Mouse (Mus musculus) embryonic facial prominence, embryonic 14.5 days (tissue): ENCODE results near the gene Slc35e1. TPM values are rescaled to one million over a fixed set of nuclear protein-coding genes. Genes with fewer than 3 reads are reported as not detected.

Experiments used
- ATAC-seq: fragments of 200-750 bp; cut with Nextera tagmentation; 2 replicates; pipeline ENCODE4 v1.8.0; 2017; ENCODE audit warnings: low read depth, moderate number of reproducible peaks, moderate TSS enrichment
- DNase-seq: peaks from one replicate; pipeline ENCODE4 v3.0.0-alpha.2; 2015; ENCODE audit warnings: low spot score
- H3K27ac ChIP-seq: fragments of 300-500 bp; sonication (generic); replicated peaks from 2 replicates; pipeline ENCODE4 v1.5.1; 2014; ENCODE audit warnings: low read depth, mild to moderate bottlenecking, low read length, moderate library complexity
- H3K27me3 ChIP-seq: fragments of 300-500 bp; sonication (generic); replicated peaks from 2 replicates; pipeline ENCODE4 v1.6.1; 2014; ENCODE audit warnings: low read length; ENCODE audit not compliant: control insufficient read depth, insufficient read depth
- H3K36me3 ChIP-seq: fragments of 300-500 bp; sonication (generic); 2 replicates; pipeline ENCODE4 v1.6.1; 2014; ENCODE audit warnings: low read length, mixed read lengths; ENCODE audit not compliant: control insufficient read depth, insufficient read depth
- H3K4me1 ChIP-seq: fragments of 300-500 bp; sonication (generic); 2 replicates; pipeline ENCODE4 v1.6.1; 2014; ENCODE audit warnings: antibody characterized with exemption, low read length; ENCODE audit not compliant: control insufficient read depth, insufficient read depth
- H3K4me2 ChIP-seq: fragments of 300-500 bp; sonication (generic); 2 replicates; pipeline ENCODE4 v1.6.1; 2014; ENCODE audit warnings: low read depth, mild to moderate bottlenecking, low read length, moderate library complexity, mixed read lengths
- H3K4me3 ChIP-seq: fragments of 300-500 bp; sonication (generic); 2 replicates; pipeline ENCODE4 v1.5.1; 2014; ENCODE audit warnings: low read depth, mild to moderate bottlenecking, low read length
- H3K9ac ChIP-seq: fragments of 300-500 bp; sonication (generic); 2 replicates; pipeline ENCODE4 v1.6.1; 2014; ENCODE audit warnings: low read depth, mild to moderate bottlenecking, low read length, moderate library complexity, mixed read lengths
- H3K9me3 ChIP-seq: fragments of 300-500 bp; sonication (generic); 2 replicates; pipeline ENCODE4 v1.6.1; 2016; ENCODE audit warnings: low read length; ENCODE audit not compliant: control insufficient read depth
- WGBS: fragments of 180-500 bp; shearing (Covaris S2); extraction: QIAGEN DNeasy Blood & Tissue Kit; methylation state at CpG from one replicate; pipeline ENCODE4 v1.1.7; 2014; 5-methylcytosine and 5-hydroxymethylcytosine counted together
- microRNA-seq: library from miRNA; unstranded; fragments of <30 nt; microRNA quantifications from one replicate; pipeline ENCODE4, GENCODE M21; 2016; ENCODE audit warnings: borderline number of aligned reads
- polyA plus RNA-seq: library from polyadenylated mRNA; unstranded; fragments of >200 nt; fragmentation: Nextera tagmentation; extraction: Ambion mirVana; gene quantifications from 2 replicates; pipeline ENCODE4 v1.2.1, GENCODE M21; 2014

Gene Slc35e1
- polyA plus RNA-seq, 1 experiment from 2014 or later = 15.4 TPM

DNA sequence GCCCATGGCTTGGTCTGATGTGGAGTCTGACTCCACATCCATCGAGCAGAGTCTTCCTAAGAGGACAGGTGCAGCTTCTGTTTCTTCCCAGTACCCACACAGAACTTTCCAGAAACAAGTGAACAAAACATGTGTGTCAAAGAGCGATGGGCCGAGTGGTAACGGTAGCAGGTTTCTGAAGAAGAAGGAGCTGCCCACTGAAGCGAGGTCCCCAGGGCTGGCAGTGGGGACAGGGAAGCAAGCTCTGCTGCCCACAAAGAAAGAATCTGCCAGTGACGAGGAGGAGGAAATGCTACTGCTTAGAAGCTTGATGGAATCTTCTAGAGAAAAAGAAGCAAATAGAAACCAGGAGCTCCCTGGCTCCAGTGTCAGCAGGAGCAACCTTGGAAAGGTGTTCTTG lies 47.3 kb downstream of the Slc35e1 start:
- Histone ChIP-seq H3K9ac (no peak overlapping the region; the same call in 1 of the 2 replicates), H3K36me3 (peaks cover 22% of the 10 kb centered on the region), H3K9me3 (0 out of 2 replicates have a peak, but pooled peaks cover 5% of the 10 kb centered on the region), H3K4me3 (no peak overlapping the region), H3K4me2 (no peak overlapping the region), H3K4me1 (no peaks in the 10 kb centered on the region), H3K27ac (no peak overlapping the region), H3K27me3 (no peaks in the 10 kb centered on the region)
- WGBS = 96% methylated on average over 6 of the region's 6 CpGs
- no peak for ATAC-seq
- no peak for DNase-seq

- Histone ChIP-seq H3K27ac (peak overlapping the region; percentile 22; the same call in 1 of the 2 replicates), H3K4me2 (peak overlapping the region; percentile 83), H3K36me3 (peaks cover 11% of the 10 kb centered on the region), H3K9me3 (0 out of 2 replicates have a peak, but pooled peaks cover 5% of the 10 kb centered on the region), H3K9ac (peak overlapping the region; percentile 72), H3K27me3 (no peaks in the 10 kb centered on the region), H3K4me3 (peak overlapping the region; percentile 45), H3K4me1 (no peaks in the 10 kb centered on the region)
- peak; percentile 45 for ATAC-seq
- 35% methylated on average over 6 of the region's 6 CpGs for WGBS
- no peak for DNase-seq
These were observed 48.4 kb downstream of the Slc35e1 start for GRCm38 (mm10) chr8:72443994-72444350.

- Histone ChIP-seq H3K27ac (peak within 1 kb of the TSS; percentile 22; the same call in 1 of the 2 replicates), H3K4me2 (peak within 1 kb of the TSS; percentile 83), H3K4me1 (no peaks in the 10 kb centered on the region), H3K9ac (peak within 1 kb of the TSS; percentile 72), H3K36me3 (peaks cover 7% of the 10 kb centered on the region; the same call in 1 of the 2 replicates), H3K9me3 (0 out of 2 replicates have a peak, but pooled peaks cover 5% of the 10 kb centered on the region), H3K27me3 (no peaks in the 10 kb centered on the region), H3K4me3 (peak within 1 kb of the TSS; percentile 45)
- DNase-seq = peak; percentile 99
- 6% methylated on average over 33 of the region's 34 CpGs for WGBS
- ATAC-seq = peak; percentile 99
These were observed 48.9 kb downstream of the Slc35e1 start, which contains the start of the genes Calr3 and 1700030K09Rik for GRCm38 (mm10) chr8:72443338-72443993. TSS of gene Calr3 (minus strand) at chr8:72443870. TSS of gene 1700030K09Rik (plus strand) at chr8:72443880.

- no peak for DNase-seq
- Histone ChIP-seq H3K4me1 (no peaks in the 10 kb centered on the region), H3K4me3 (no peak overlapping the region), H3K9ac (no peak overlapping the region), H3K9me3 (no peaks in the 10 kb centered on the region), H3K27ac (no peak overlapping the region), H3K36me3 (no peaks in the 10 kb centered on the region), H3K27me3 (no peaks in the 10 kb centered on the region), H3K4me2 (no peak overlapping the region)
- no peak for ATAC-seq
- WGBS = 77% methylated on average over 8 of the region's 8 CpGs
These were observed 54.0 kb downstream of the Slc35e1 start for GRCm38 (mm10) chr8:72438248-72439015.

GRCm38 (mm10) chr8:72434952-72435351 lies 57.5 kb downstream of the Slc35e1 start:
- Histone ChIP-seq H3K9ac (no peak overlapping the region), H3K27me3 (no peaks in the 10 kb centered on the region), H3K36me3 (no peaks in the 10 kb centered on the region), H3K4me2 (no peak overlapping the region), H3K9me3 (no peaks in the 10 kb centered on the region), H3K27ac (no peak overlapping the region), H3K4me1 (no peaks in the 10 kb centered on the region), H3K4me3 (no peak overlapping the region)
- no peak for ATAC-seq
- 44% methylated on average over 2 of the region's 2 CpGs for WGBS
- DNase-seq = peak; percentile 3

Small RNA genes lying within 50 kb of the gene (microRNA-seq; reads per million reads assigned to microRNA genes)
- not detected for gene Gm28019
- 2.2 reads per million, percentile 8 among the genes with 10 or more reads in this experiment for gene Mir7068

Other genes with a start within 250 kb of the Slc35e1 start
- gene Gm10282, start 187.4 kb downstream of the Slc35e1 start, polyA plus RNA-seq = 23.1 and 26.5 TPM in 2 replicates
- gene Klf2, start 173.6 kb downstream of the Slc35e1 start, polyA plus RNA-seq = 19.9 and 22.1 TPM in 2 replicates
- gene Eps15l1, start 71.2 kb downstream of the Slc35e1 start, polyA plus RNA-seq = 50.2 and 56.4 TPM in 2 replicates
- gene Calr3, start 48.7 kb downstream of the Slc35e1 start, polyA plus RNA-seq = 1.7 and 2.2 TPM in 2 replicates
- 12.3 and 13.4 TPM in 2 replicates for gene 1700030K09Rik, start 48.7 kb downstream of the Slc35e1 start, polyA plus RNA-seq
- 57.4 and 57.9 TPM in 2 replicates for gene Cherp, start 17.4 kb downstream of the Slc35e1 start, polyA plus RNA-seq
- 13.9 and 16.2 TPM in 2 replicates for gene Med26, start 55.7 kb upstream of the Slc35e1 start, polyA plus RNA-seq
- 100 and 113 TPM in 2 replicates for gene Smim7, start 78.5 kb upstream of the Slc35e1 start, polyA plus RNA-seq
- gene Tmem38a, start 79.4 kb upstream of the Slc35e1 start, polyA plus RNA-seq = 60.1 and 70.6 TPM in 2 replicates
- 0.17 and 0.29 TPM in 2 replicates for gene Nwd1, start 154.1 kb upstream of the Slc35e1 start, polyA plus RNA-seq
- 183 and 202 TPM in 2 replicates for gene Sin3b, start 230.7 kb upstream of the Slc35e1 start, polyA plus RNA-seq